Mouse (Mus musculus) left cerebral cortex, postnatal 4 days (tissue): Measurements from ENCODE around the gene Srgap3. TPM values are rescaled to one million over a fixed set of nuclear protein-coding genes. Genes with fewer than 3 reads are reported as not detected.
A peak's percentile ranks its signal among the peaks of the same experiment; 100 is the strongest.

ENCODE experiments used
- DNase-seq: peaks from one replicate; pipeline ENCODE4 v3.0.0-alpha.2; 2022
- intact Hi-C: fragments of 180-260 bp; cut with DNase I; formaldehyde crosslinking; loops from one replicate; pipeline ENCODE4 v1.15.1; 2025
- total RNA-seq, 2 experiments: library from RNA; stranded (reverse); gene quantifications; 2 replicates each; pipeline ENCODE4 v1.2.3; 2021

The Srgap3 gene
- total RNA-seq, 2 experiments from 2014 or later: 276 to 282 TPM

GRCm38 (mm10) chr6:112696056-112696950 is 250.8 kb downstream of the Srgap3 start, which contains the start of gene Rad18:
Rad18 (minus strand) TSS chr6:112696686.
- peak; percentile 84 for DNase-seq
- intact Hi-C loops: no loop called here

DNA sequence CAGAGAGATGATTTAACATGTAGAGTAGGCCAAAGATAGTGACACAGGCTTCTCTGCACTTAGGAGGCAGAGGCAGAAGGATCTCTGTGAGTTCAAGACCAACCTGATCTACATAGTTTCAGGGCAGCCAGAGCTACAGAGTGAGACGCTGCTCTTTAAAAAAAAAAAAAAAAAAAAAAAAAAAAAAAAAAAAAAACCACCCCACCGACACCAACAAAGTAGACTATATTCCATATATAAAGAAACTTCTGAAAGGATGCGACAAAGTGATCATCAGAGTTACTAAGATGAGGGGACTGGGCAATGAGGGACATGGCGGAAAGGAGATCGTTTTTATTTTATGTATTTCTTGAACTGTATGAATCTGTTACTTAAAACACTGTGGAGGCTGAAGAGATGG is 252.6 kb downstream of the Srgap3 start:
- intact Hi-C loops: loop anchor here (5.0 kb wide), 1 partner anchor 202 kb away; no protein-coding TSS in a partner anchor

GRCm38 (mm10) chr6:112691523-112691922 is 255.5 kb downstream of the Srgap3 start:
- intact Hi-C loops: loop anchor here (5.0 kb wide), 1 partner anchor 199 kb away; no protein-coding TSS in a partner anchor
- DNase-seq: no peak

More for the DNA sequence above, 252.6 kb downstream of the Srgap3 start:
- no peak for DNase-seq

- DNase-seq: no peak
- intact Hi-C loops: no loop called here
Observed at GRCm38 (mm10) chr6:112688033-112688432, 259.0 kb downstream of the Srgap3 start.

DNA sequence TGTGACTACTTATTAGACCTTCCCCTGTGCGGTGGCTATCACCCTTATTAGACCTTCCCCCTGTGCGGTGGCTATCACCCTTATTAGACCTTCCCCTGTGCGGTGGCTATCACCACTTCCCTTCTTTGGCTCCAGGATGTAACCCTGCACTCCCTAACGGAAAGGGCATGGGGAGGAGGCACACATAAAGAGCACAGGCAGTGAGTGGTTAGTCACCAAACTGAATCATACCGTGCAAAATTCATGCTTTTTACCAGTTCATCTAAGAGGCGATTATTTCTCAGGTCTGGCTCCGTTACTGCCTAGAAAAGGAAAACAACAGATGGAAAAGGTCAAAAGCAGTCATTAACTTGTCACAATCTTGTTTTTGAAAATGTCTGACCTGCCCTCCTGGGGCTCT is 260.6 kb downstream of the Srgap3 start:
- no peak for DNase-seq

GRCm38 (mm10) chr6:112684065-112684464 is 263.0 kb downstream of the Srgap3 start:
- intact Hi-C loops: no loop called here
- no peak for DNase-seq

More for the DNA sequence above, 260.6 kb downstream of the Srgap3 start:
- intact Hi-C loops: no loop called here

Other genes starting within 250 kb of the Srgap3 start
- 10 to 100 TPM; 35.4 to 36.4 TPM for gene Thumpd3, start 99.0 kb upstream of the Srgap3 start, total RNA-seq
- gene Setd5, start 130.1 kb upstream of the Srgap3 start, total RNA-seq: 100 to 1,000 TPM; 139 to 144 TPM
- gene Lhfpl4, start 248.1 kb upstream of the Srgap3 start, total RNA-seq: 100 to 1,000 TPM in 1 of 2 experiments, 10 to 100 TPM in 1; 95.9 to 102 TPM